Mouse (Mus musculus) forebrain, embryonic 16.5 days (tissue): ENCODE measurements around the gene Clcn6. TPM values are rescaled to one million over a fixed set of nuclear protein-coding genes. Genes with fewer than 3 reads are reported as not detected.
A peak's percentile ranks its signal among the peaks of the same experiment; 100 is the strongest.
"Not testable (repeated sequence)": the region's sequence is repeated elsewhere in the genome, so short reads cannot be mapped to it uniquely, and the experiment has no call there.

Experiments
- ATAC-seq: fragments of 200-750 bp; cut with Nextera tagmentation; 2 replicates; pipeline ENCODE4 v1.8.0; 2017; ENCODE audit warnings: mild to moderate bottlenecking, moderate library complexity
- H3K27ac ChIP-seq: fragments of 300-500 bp; sonication (generic); 2 replicates; pipeline ENCODE4 v1.5.1; 2014; ENCODE audit warnings: low read length, control low read depth
- H3K27me3 ChIP-seq: fragments of 300-500 bp; sonication (generic); replicated peaks from 2 replicates; pipeline ENCODE4 v1.6.1; 2014; ENCODE audit warnings: low read length; ENCODE audit not compliant: control insufficient read depth, insufficient read depth
- H3K36me3 ChIP-seq: fragments of 300-500 bp; sonication (generic); 2 replicates; pipeline ENCODE4 v1.6.1; 2014; ENCODE audit not compliant: control insufficient read depth, insufficient read depth
- H3K4me1 ChIP-seq: fragments of 300-500 bp; sonication (generic); replicated peaks from 2 replicates; pipeline ENCODE4 v1.6.1; 2014; ENCODE audit warnings: low read length; ENCODE audit not compliant: control insufficient read depth, insufficient read depth
- H3K4me2 ChIP-seq: fragments of 300-500 bp; sonication (generic); 2 replicates; pipeline ENCODE4 v1.6.1; 2014; ENCODE audit warnings: mild to moderate bottlenecking, low read length, control low read depth
- H3K4me3 ChIP-seq: fragments of 300-500 bp; sonication (generic); replicated peaks from 2 replicates; pipeline ENCODE4 v1.5.1; 2014; ENCODE audit warnings: mild to moderate bottlenecking, low read length, control low read depth
- H3K9ac ChIP-seq: fragments of 300-500 bp; sonication (generic); replicated peaks from 2 replicates; pipeline ENCODE4 v1.6.1; 2014; ENCODE audit warnings: low read depth, low read length, control low read depth
- H3K9me3 ChIP-seq: fragments of 300-500 bp; sonication (generic); 2 replicates; pipeline ENCODE4 v1.6.1; 2016; ENCODE audit warnings: low read length; ENCODE audit not compliant: control insufficient read depth
- WGBS: fragments of 180-500 bp; shearing (Covaris S2); extraction: QIAGEN DNeasy Blood & Tissue Kit; methylation state at CpG from one replicate; pipeline ENCODE4 v1.1.7; 2014; 5-methylcytosine and 5-hydroxymethylcytosine counted together
- polyA plus RNA-seq: library from polyadenylated mRNA; unstranded; fragments of >200 nt; fragmentation: Nextera tagmentation; extraction: Ambion mirVana; gene quantifications from 2 replicates; pipeline ENCODE4 v1.2.1, GENCODE M21; 2015

Gene Clcn6
- polyA plus RNA-seq, 1 experiment from 2014 or later = 40.6 TPM

- Histone ChIP-seq H3K4me2 (no peak overlapping the region), H3K9me3 (no peaks in the 10 kb centered on the region), H3K27ac (no peak overlapping the region), H3K4me1 (peaks cover 6% of the 10 kb centered on the region; the same call in 1 of the 2 replicates), H3K4me3 (no peak overlapping the region), H3K36me3 (peaks cover 15% of the 10 kb centered on the region), H3K9ac (no peak overlapping the region), H3K27me3 (no peaks in the 10 kb centered on the region)
- WGBS = 83% methylated on average over 7 of the region's 7 CpGs
- no peak for ATAC-seq
Observed at GRCm38 (mm10) chr4:148056246-148056645, 17.6 kb upstream of the Clcn6 start.

- 93% methylated on average over 21 of the region's 21 CpGs for WGBS
- Histone ChIP-seq H3K36me3 (peaks cover 16% of the 10 kb centered on the region), H3K4me1 (peaks cover 6% of the 10 kb centered on the region; the same call in 1 of the 2 replicates), H3K4me2 (no peak overlapping the region), H3K27ac (no peak overlapping the region), H3K4me3 (no peak overlapping the region), H3K9ac (no peak overlapping the region), H3K27me3 (no peaks in the 10 kb centered on the region), H3K9me3 (no peaks in the 10 kb centered on the region)
- no peak for ATAC-seq
Observed at GRCm38 (mm10) chr4:148054961-148055695, 16.5 kb upstream of the Clcn6 start.

- H3K4me3 ChIP-seq = no peak overlapping the region
- no peaks in the 10 kb centered on the region for H3K9me3 ChIP-seq
- peak overlapping the region; percentile 45 for H3K27ac ChIP-seq
- no peak overlapping the region for H3K9ac ChIP-seq
- H3K36me3 ChIP-seq = peaks cover 17% of the 10 kb centered on the region
- peaks cover 6% of the 10 kb centered on the region; the same call in 1 of the 2 replicates for H3K4me1 ChIP-seq
- no peaks in the 10 kb centered on the region for H3K27me3 ChIP-seq
- 80% methylated on average over 12 of the region's 12 CpGs for WGBS
- ATAC-seq = peak; percentile 58; the same call in 1 of the 2 replicates
- H3K4me2 ChIP-seq = no peak overlapping the region
Observed at GRCm38 (mm10) chr4:148053417-148053920, 14.8 kb upstream of the Clcn6 start.

GRCm38 (mm10) chr4:148052976-148053375 lies 14.4 kb upstream of the Clcn6 start:
- WGBS = 55% methylated on average over 2 of the region's 2 CpGs
- Histone ChIP-seq H3K36me3 (peaks cover 21% of the 10 kb centered on the region), H3K4me2 (no peak overlapping the region), H3K4me3 (no peak overlapping the region), H3K27ac (no peak overlapping the region), H3K4me1 (peaks cover 4% of the 10 kb centered on the region; the same call in 1 of the 2 replicates), H3K27me3 (no peaks in the 10 kb centered on the region), H3K9ac (no peak overlapping the region), H3K9me3 (no peaks in the 10 kb centered on the region)
- no peak for ATAC-seq

GRCm38 (mm10) chr4:148051886-148052285 lies 13.3 kb upstream of the Clcn6 start:
- Histone ChIP-seq H3K9ac (no peak overlapping the region), H3K36me3 (peaks cover 17% of the 10 kb centered on the region), H3K27ac (no peak overlapping the region), H3K4me2 (no peak overlapping the region), H3K27me3 (no peaks in the 10 kb centered on the region), H3K4me3 (no peak overlapping the region), H3K9me3 (no peaks in the 10 kb centered on the region), H3K4me1 (peaks cover 4% of the 10 kb centered on the region; the same call in 1 of the 2 replicates)
- WGBS = 81% methylated on average over 11 of the region's 11 CpGs
- ATAC-seq = no peak

- Histone ChIP-seq H3K27ac (no peak overlapping the region), H3K4me1 (peaks cover 4% of the 10 kb centered on the region; the same call in 1 of the 2 replicates), H3K36me3 (peaks cover 15% of the 10 kb centered on the region), H3K4me2 (no peak overlapping the region), H3K27me3 (no peaks in the 10 kb centered on the region), H3K9ac (no peak overlapping the region), H3K4me3 (no peak overlapping the region), H3K9me3 (no peaks in the 10 kb centered on the region)
- ATAC-seq = no peak
- WGBS = 95% methylated on average over 13 of the region's 13 CpGs
Observed at GRCm38 (mm10) chr4:148051046-148051776, 12.6 kb upstream of the Clcn6 start.

GRCm38 (mm10) chr4:148050396-148050914 lies 11.8 kb upstream of the Clcn6 start:
- not testable (repeated sequence) for H3K27ac ChIP-seq, H3K4me3 ChIP-seq, H3K9me3 ChIP-seq, H3K9ac ChIP-seq, ATAC-seq, H3K4me1 ChIP-seq, H3K27me3 ChIP-seq, H3K4me2 ChIP-seq
- WGBS = 94% methylated on average over 3 of the region's 3 CpGs
- peaks cover 14% of the 10 kb centered on the region for H3K36me3 ChIP-seq

- no peak overlapping the region for H3K4me2 ChIP-seq
- H3K27ac ChIP-seq = no peak overlapping the region
- H3K4me1 ChIP-seq = peaks cover 10% of the 10 kb centered on the region
- no peak for ATAC-seq
- H3K4me3 ChIP-seq = no peak overlapping the region
- WGBS = 48% methylated on average over 4 of the region's 4 CpGs
- no peaks in the 10 kb centered on the region for H3K9me3 ChIP-seq
- peaks cover 7% of the 10 kb centered on the region for H3K36me3 ChIP-seq
- no peaks in the 10 kb centered on the region for H3K27me3 ChIP-seq
- H3K9ac ChIP-seq = no peak overlapping the region
Observed at GRCm38 (mm10) chr4:148046450-148047031, 7.9 kb upstream of the Clcn6 start.

GRCm38 (mm10) chr4:148044113-148044512 lies 5.5 kb upstream of the Clcn6 start:
- ATAC-seq = no peak
- H3K36me3 ChIP-seq = peaks cover 5% of the 10 kb centered on the region
- peaks cover 32% of the 10 kb centered on the region for H3K4me1 ChIP-seq
- no peak overlapping the region for H3K9ac ChIP-seq
- no peak overlapping the region for H3K4me3 ChIP-seq
- H3K4me2 ChIP-seq = no peak overlapping the region
- H3K27me3 ChIP-seq = no peaks in the 10 kb centered on the region
- no peak overlapping the region for H3K27ac ChIP-seq
- WGBS = 86% methylated on average over 2 of the region's 2 CpGs
- no peaks in the 10 kb centered on the region for H3K9me3 ChIP-seq
